Mouse (Mus musculus) liver, embryonic 14.5 days (tissue): ENCODE results near the gene Jarid2.

Source experiments
- CTCF ChIP-seq: IDR thresholded peaks from 2 replicates; pipeline ENCODE4 v1.5.1; 2016; ENCODE audit warnings: antibody characterized with exemption, low read depth, control low read depth
- EP300 ChIP-seq: IDR thresholded peaks from 2 replicates; pipeline ENCODE4 v1.6.1; 2016; ENCODE audit warnings: antibody characterized with exemption, low read depth

- TF ChIP-seq CTCF (no peak), EP300 (no peak)
Observed at GRCm38 (mm10) chr13:44876799-44877198, 147.5 kb downstream of the Jarid2 start.
